7 mouse cellular contexts compared by ENCODE assay signal in the genomic region with DNA sequence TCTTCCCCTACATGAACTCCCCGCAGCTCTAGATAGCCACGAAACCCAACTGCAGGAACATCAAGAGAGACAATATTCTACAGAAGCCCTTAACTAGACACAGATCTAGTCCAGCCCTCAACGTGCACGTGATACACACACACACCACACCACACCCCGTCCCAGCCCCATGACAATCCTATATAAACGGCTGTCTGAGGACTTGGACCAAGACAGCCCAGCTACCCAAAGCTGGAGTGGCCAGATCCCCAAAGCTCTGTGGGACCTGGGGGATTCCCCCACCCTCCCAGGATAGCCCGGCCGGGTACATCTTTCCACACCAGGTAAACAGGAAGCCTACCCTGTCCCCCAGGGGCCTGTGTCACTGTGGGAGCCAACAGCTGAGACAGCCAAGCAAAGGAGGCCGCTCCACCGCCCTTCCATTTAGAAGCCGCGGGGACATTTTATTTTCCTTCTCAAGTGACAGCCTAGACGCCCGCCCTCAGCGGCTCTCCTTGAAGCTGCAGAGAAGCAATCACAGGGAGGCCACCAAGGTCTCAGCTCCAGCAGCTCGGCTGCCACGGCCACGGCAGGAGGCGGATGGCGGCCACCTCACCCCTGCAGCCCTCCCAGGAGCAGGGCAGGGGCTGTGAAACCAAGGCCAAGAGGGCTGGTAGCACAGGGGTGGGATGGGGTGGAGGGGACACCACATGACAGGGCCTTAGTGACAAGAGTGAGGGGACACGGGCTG. TPM values are rescaled to one million over a fixed set of nuclear protein-coding genes. Genes with fewer than 3 reads are reported as not detected.
DNase-seq lines count a peak whose midpoint lies in the region; ATAC-seq and TF ChIP-seq lines count a peak whose summit lies in the region.

No protein-coding gene starts in this region.

- H3K9ac ChIP-seq in forebrain, embryonic 16.5 days (replicated peaks; ENCODE audit: low read depth, low read length): peak overlapping the region; percentile 56
- peak overlapping the region; percentile 27; the same call in 1 of the 2 replicates for H3K9ac ChIP-seq in lung, postnatal 0 days (replicated peaks; ENCODE audit: low read depth)

- peaks cover 87% of the 10 kb centered on the region for H3K4me1 ChIP-seq in forebrain, embryonic 16.5 days (replicated peaks; ENCODE audit: control insufficient read depth, insufficient read depth, low read length)
- H3K4me1 ChIP-seq in lung, postnatal 0 days (ENCODE audit: insufficient read depth, low read depth, low read length): peaks cover 39% of the 10 kb centered on the region

- peak; percentile 80 for ATAC-seq in activated CD4-positive, CD25-positive, alpha-beta regulatory T cell, adult 4 months
- no peak for ATAC-seq in forebrain, embryonic 16.5 days
- ATAC-seq in lung, postnatal 0 days: peak; percentile 32

- peak overlapping the region; percentile 94 for H3K27ac ChIP-seq in forebrain, embryonic 16.5 days (ENCODE audit: low read length)
- H3K27ac ChIP-seq in lung, postnatal 0 days (ENCODE audit: low read length): peak overlapping the region; percentile 55

- peak overlapping the region; percentile 42 for H3K4me2 ChIP-seq in forebrain, embryonic 16.5 days (ENCODE audit: low read length)
- H3K4me2 ChIP-seq in lung, postnatal 0 days (replicated peaks; ENCODE audit: low read depth, low read length): 0 out of 2 replicates have a peak overlapping the region, but pooled peaks have one; percentile 34

- no peaks in the 10 kb centered on the region for H3K36me3 ChIP-seq in forebrain, embryonic 16.5 days (ENCODE audit: control insufficient read depth, insufficient read depth)
- H3K36me3 ChIP-seq in lung, postnatal 0 days (ENCODE audit: insufficient read depth, low read length): 0 out of 2 replicates have a peak, but pooled peaks cover 4% of the 10 kb centered on the region

- H3K4me3 ChIP-seq in forebrain, embryonic 16.5 days (replicated peaks; ENCODE audit: low read length): no peak overlapping the region
- H3K4me3 ChIP-seq in lung, postnatal 0 days (ENCODE audit: low read depth, low read length): no peak overlapping the region

- no peaks in the 10 kb centered on the region for H3K27me3 ChIP-seq in forebrain, embryonic 16.5 days (replicated peaks; ENCODE audit: control insufficient read depth, insufficient read depth, low read length)
- no peaks in the 10 kb centered on the region for H3K27me3 ChIP-seq in lung, postnatal 0 days (replicated peaks; ENCODE audit: insufficient read depth, low read length)

- peak; percentile 51 to 61 for DNase-seq in CD8-positive naive resting alpha-beta T cell, adult 2 months (ENCODE audit: low read depth in 2 of 2, low spot score in 2 of 2)
- DNase-seq in induced T-regulatory cell, adult 2 months (ENCODE audit: low read depth): peak; percentile 74
- peak; percentile 53 for DNase-seq in lung, postnatal 0 days (ENCODE audit: low spot score)
- DNase-seq in skeletal muscle tissue, adult 2 months (ENCODE audit: low read depth, low spot score): peak; percentile 81
- DNase-seq in urinary bladder, adult 2 months (ENCODE audit: low spot score): no peak

- 18% methylated on average over 21 of the region's 21 CpGs for WGBS in forebrain, embryonic 16.5 days
- 16% methylated on average over 21 of the region's 21 CpGs for WGBS in lung, postnatal 0 days

- TF ChIP-seq EP300 in lung, postnatal 0 days (IDR thresholded peaks at IDR 0.05): no peak

- no peak for TF ChIP-seq CTCF in lung, postnatal 0 days (IDR thresholded peaks at IDR 0.05)

- no peaks in the 10 kb centered on the region for H3K9me3 ChIP-seq in forebrain, embryonic 16.5 days (ENCODE audit: control insufficient read depth, low read length)
- no peaks in the 10 kb centered on the region for H3K9me3 ChIP-seq in lung, postnatal 0 days (ENCODE audit: low read length)

RNA-seq across cellular contexts. Expression of gene Ncor2, which starts 20.6 kb away (rescaled TPM):
- 1 to 10 TPM; 2.9 to 8.0 TPM for polyA plus RNA-seq in activated CD4-positive, CD25-positive, alpha-beta regulatory T cell, adult 4 months (2017; shearing (Covaris generic))
- polyA plus RNA-seq in forebrain, embryonic 16.5 days (2015; fragmentation: Nextera tagmentation; extraction: Ambion mirVana): 26.5 and 27.1 TPM in 2 replicates
- polyA plus RNA-seq in lung, postnatal 0 days (2015; fragmentation: Nextera tagmentation; extraction: Ambion mirVana): 20.2 and 23.9 TPM in 2 replicates
- polyA plus RNA-seq in urinary bladder, adult 2 months (2012; rRNA removed): 24.5 and 61.9 TPM in 2 replicates
